Mouse (Mus musculus) mature B cell (primary cell): ENCODE measurements around the gene Ckm.

Experiments used
- in situ Hi-C: fragments of 300-500 bp; cut with MboI; formaldehyde crosslinking; loops from 2 replicates; pipeline ENCODE4 v1.14.3; 2019

Gene Ckm

GRCm38 (mm10) chr7:19467638-19468037 lies 63.1 kb downstream of the Ckm start:
- in situ Hi-C loops, result no loop called here

- in situ Hi-C loops, result no loop called here
These were observed 63.7 kb downstream of the Ckm start for GRCm38 (mm10) chr7:19468279-19468678.

GRCm38 (mm10) chr7:19469404-19469803 lies 64.8 kb downstream of the Ckm start:
- in situ Hi-C loops, result no loop called here

- in situ Hi-C loops, result no loop called here
These were observed 65.7 kb downstream of the Ckm start for GRCm38 (mm10) chr7:19470308-19470707.

GRCm38 (mm10) chr7:19472403-19472802 lies 67.8 kb downstream of the Ckm start:
- in situ Hi-C loops, result no loop called here
